ENCODE assay signal across 19 mouse cellular contexts in the genomic region with DNA sequence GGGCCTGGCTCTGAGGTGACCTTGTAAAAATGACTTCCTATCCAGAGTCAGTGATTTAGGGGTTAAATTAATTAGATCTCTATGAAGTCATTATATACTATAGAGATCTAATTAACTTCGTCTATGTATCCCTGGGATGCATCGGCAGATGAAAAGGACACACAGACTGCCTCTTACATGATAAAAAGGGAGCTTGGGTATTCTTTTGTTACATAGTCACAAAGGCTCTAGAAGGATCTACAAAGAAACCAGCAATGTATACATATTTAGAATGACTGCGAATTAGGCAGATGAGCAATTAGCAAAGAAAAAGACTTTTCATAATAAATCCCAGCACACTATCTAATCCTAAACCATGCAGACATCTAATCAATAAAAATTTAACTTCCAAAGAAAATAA.
A peak's percentile ranks its signal among the peaks of the same experiment; 100 is the strongest.
DNase-seq lines count a peak whose midpoint lies in the region; ATAC-seq lines count a peak whose summit lies in the region.
"Had no signal": no experiment of that assay in that cellular context is flagged by ENCODE, and none has a peak within 500 bp of the region (broad histone marks: within the 10 kb centered on the region; RNA-seq: fewer than 3 reads in every experiment).

No protein-coding gene starts in this region.

- no peaks in the 10 kb centered on the region for H3K9me3 ChIP-seq in neural tube, embryonic 11.5 days (ENCODE audit: control insufficient read depth, low read length)
- H3K9me3 ChIP-seq in hindbrain, embryonic 15.5 days, result no peaks in the 10 kb centered on the region
- H3K9me3 ChIP-seq in midbrain, embryonic 16.5 days (replicated peaks; ENCODE audit: control insufficient read depth, low read length, poor library complexity, severe bottlenecking), result no peaks in the 10 kb centered on the region
- H3K9me3 ChIP-seq: embryonic facial prominence, embryonic 15.5 days; heart, embryonic 12.5 days; liver, embryonic 13.5 days had no signal

- WGBS in neural tube, embryonic 11.5 days, result 68% methylated on average over 3 of the region's 3 CpGs
- 18% methylated on average over 3 of the region's 3 CpGs for WGBS in hindbrain, embryonic 15.5 days
- 12% methylated on average over 3 of the region's 3 CpGs for WGBS in midbrain, embryonic 16.5 days

- H3K4me1 ChIP-seq in neural tube, embryonic 11.5 days (ENCODE audit: control insufficient read depth, insufficient read depth, low read length), result peaks cover 32% of the 10 kb centered on the region
- peaks cover 89% of the 10 kb centered on the region for H3K4me1 ChIP-seq in hindbrain, embryonic 15.5 days (replicated peaks)
- peaks cover 78% of the 10 kb centered on the region for H3K4me1 ChIP-seq in midbrain, embryonic 16.5 days (ENCODE audit: control insufficient read depth, insufficient read depth, low read length)
- H3K4me1 ChIP-seq: liver, embryonic 13.5 days had no signal

- no peak overlapping the region for H3K4me3 ChIP-seq in neural tube, embryonic 11.5 days (ENCODE audit: low read depth, low read length)
- H3K4me3 ChIP-seq in hindbrain, embryonic 15.5 days, result no peak overlapping the region
- no peak overlapping the region for H3K4me3 ChIP-seq in midbrain, embryonic 16.5 days (ENCODE audit: low read depth, low read length)
- H3K4me3 ChIP-seq: embryonic facial prominence, embryonic 15.5 days; heart, embryonic 12.5 days; liver, embryonic 13.5 days had no signal

- H3K27ac ChIP-seq in neural tube, embryonic 11.5 days (ENCODE audit: low read depth, low read length), result peak overlapping the region; percentile 73
- H3K27ac ChIP-seq in hindbrain, embryonic 15.5 days (replicated peaks), result peak overlapping the region; percentile 87
- H3K27ac ChIP-seq in midbrain, embryonic 16.5 days (ENCODE audit: low read length), result peak overlapping the region; percentile 93
- H3K27ac ChIP-seq: embryonic facial prominence, embryonic 15.5 days; liver, embryonic 13.5 days had no signal

- 0 out of 2 replicates have a peak, but pooled peaks have one; percentile 2 for ATAC-seq in neural tube, embryonic 11.5 days (ENCODE audit: insufficient read depth, low FRiP score, low TSS enrichment)
- no peak; the same call in 1 of the 2 replicates for ATAC-seq in hindbrain, embryonic 15.5 days (ENCODE audit: low FRiP score, low read depth)
- peak; percentile 10; the same call in 1 of the 2 replicates for ATAC-seq in midbrain, embryonic 16.5 days
- no peak for ATAC-seq in activated CD4-positive, CD25-positive, alpha-beta regulatory T cell, adult 4 months
- ATAC-seq: intestine, postnatal 0 days; lung, postnatal 0 days had no signal

- no peaks in the 10 kb centered on the region for H3K36me3 ChIP-seq in neural tube, embryonic 11.5 days (ENCODE audit: control insufficient read depth, insufficient read depth, low read length)
- no peaks in the 10 kb centered on the region for H3K36me3 ChIP-seq in hindbrain, embryonic 15.5 days
- H3K36me3 ChIP-seq in midbrain, embryonic 16.5 days (ENCODE audit: control insufficient read depth, insufficient read depth, low read length), result no peaks in the 10 kb centered on the region
- H3K36me3 ChIP-seq: embryonic facial prominence, embryonic 15.5 days; G1E; heart, embryonic 12.5 days; liver, embryonic 13.5 days had no signal

- H3K27me3 ChIP-seq in neural tube, embryonic 11.5 days (ENCODE audit: control insufficient read depth, insufficient read depth, low read length), result no peaks in the 10 kb centered on the region
- no peaks in the 10 kb centered on the region for H3K27me3 ChIP-seq in hindbrain, embryonic 15.5 days
- no peaks in the 10 kb centered on the region for H3K27me3 ChIP-seq in midbrain, embryonic 16.5 days (ENCODE audit: control insufficient read depth, insufficient read depth, low read depth, low read length)
- H3K27me3 ChIP-seq: embryonic facial prominence, embryonic 15.5 days; heart, embryonic 12.5 days; liver, embryonic 13.5 days had no signal

- DNase-seq in neural tube, embryonic 11.5 days (ENCODE audit: low spot score), result no peak
- DNase-seq in neural tube, embryonic 10.5 days (ENCODE audit: extremely low spot score, low spot score), result no peak
- DNase-seq in lung, postnatal 10 days, result no peak
- DNase-seq in adrenal gland, postnatal 14 days, result no peak
- no peak for DNase-seq in ovary, postnatal 14 days (ENCODE audit: low spot score)
- DNase-seq: adrenal gland, adult 8-10 months; cerebellum, adult 8-10 months; kidney, postnatal 10 days; liver, embryonic 13.5 days; right cerebral cortex, postnatal 4 days; thymus, adult 18-20 months had no signal

- H3K9ac ChIP-seq in neural tube, embryonic 11.5 days (ENCODE audit: low read length), result no peak overlapping the region
- H3K9ac ChIP-seq in hindbrain, embryonic 15.5 days, result 0 out of 2 replicates have a peak overlapping the region, but pooled peaks have one; percentile 12
- no peak overlapping the region; the same call in 1 of the 2 replicates for H3K9ac ChIP-seq in midbrain, embryonic 16.5 days (ENCODE audit: low read depth, low read length)
- H3K9ac ChIP-seq: embryonic facial prominence, embryonic 15.5 days; heart, embryonic 12.5 days; liver, embryonic 13.5 days had no signal

- no peak overlapping the region for H3K4me2 ChIP-seq in neural tube, embryonic 11.5 days (ENCODE audit: low read depth)
- H3K4me2 ChIP-seq in hindbrain, embryonic 15.5 days, result peak overlapping the region; percentile 10; the same call in 1 of the 2 replicates
- H3K4me2 ChIP-seq in midbrain, embryonic 16.5 days (ENCODE audit: low read length), result peak overlapping the region; percentile 5; the same call in 1 of the 2 replicates
- H3K4me2 ChIP-seq: embryonic facial prominence, embryonic 15.5 days; heart, embryonic 12.5 days; liver, embryonic 13.5 days had no signal

Comparison
In these comparisons a context has a peak if more than half of its experiments do, and no peak if none do; other contexts are left out.
1. ATAC-seq: peak in neural tube, embryonic 11.5 days (single experiment) and midbrain, embryonic 16.5 days (single experiment); none in hindbrain, embryonic 15.5 days (single experiment) and activated CD4-positive, CD25-positive, alpha-beta regulatory T cell, adult 4 months (single experiment).
2. Peak in every context shown above with its lines, with median percentiles within 50 percentile points of each other: H3K27ac ChIP-seq.